Mouse (Mus musculus): ENCODE measurements at regions not wholly inside any gene's neighbourhood (a gene's known extent, or its start where the extent isn't known, plus 50 kb on each side); places are given as distances from the start of the nearest gene placed in this dataset.

Small RNA genes in the stretch of these regions (microRNA-seq; reads per million reads assigned to microRNA genes)
- gene Mir6350: 0 reads per million in 2 experiments
